Mouse (Mus musculus) heart, adult 2 months (tissue): ENCODE measurements around the gene Kcns1. TPM values are rescaled to one million over a fixed set of nuclear protein-coding genes. Genes with fewer than 3 reads are reported as not detected.

Source experiments
- DNase-seq, 2 experiments: peaks; one replicate each; pipeline ENCODE4 v3.0.0; 2021
- H3K27ac ChIP-seq: fragments of 200-600 bp; 2 replicates; pipeline ENCODE4 v1.8.1; 2022
- H3K27me3 ChIP-seq: fragments of 200-500 bp; 2 replicates; pipeline ENCODE4 v1.6.1; 2012; ENCODE audit warnings: mild to moderate bottlenecking, low read length, inconsistent platforms, mixed read lengths; ENCODE audit not compliant: control insufficient read depth, insufficient read depth
- H3K36me3 ChIP-seq: fragments of 200-500 bp; 2 replicates; pipeline ENCODE4 v1.6.1; 2012; ENCODE audit warnings: low read length, inconsistent platforms; ENCODE audit not compliant: control insufficient read depth, insufficient read depth
- H3K4me1 ChIP-seq: fragments of 200-500 bp; 2 replicates; pipeline ENCODE4 v1.6.1; 2011; ENCODE audit warnings: low read length; ENCODE audit not compliant: control insufficient read depth, insufficient read depth
- H3K4me3 ChIP-seq: fragments of 200-600 bp; 2 replicates; pipeline ENCODE4 v1.8.1; 2022
- H3K79me2 ChIP-seq: fragments of 200-500 bp; replicated peaks from 2 replicates; pipeline ENCODE4 v1.6.1; 2012; ENCODE audit warnings: mild to moderate bottlenecking, inconsistent platforms, low read length, moderate library complexity, mixed read lengths; ENCODE audit not compliant: control insufficient read depth, insufficient read depth
- H3K9ac ChIP-seq: fragments of 200-500 bp; 2 replicates; pipeline ENCODE4 v1.6.1; 2012; ENCODE audit warnings: low read depth, mild to moderate bottlenecking, control low read depth, inconsistent platforms, low read length, mixed read lengths
- CTCF ChIP-seq: fragments of 200-600 bp; IDR thresholded peaks from 2 replicates; pipeline ENCODE4 v1.8.1; 2022; ENCODE audit warnings: antibody characterized with exemption, mild to moderate bottlenecking, moderate library complexity
- EP300 ChIP-seq: fragments of 200-500 bp; IDR thresholded peaks from 2 replicates; pipeline ENCODE4 v1.6.1; 2011; ENCODE audit warnings: low read depth, low read length, control low read depth; ENCODE audit not compliant: insufficient read depth
- POLR2A ChIP-seq: fragments of 200-500 bp; IDR thresholded peaks from 2 replicates; pipeline ENCODE4 v1.6.1; 2011; ENCODE audit warnings: mild to moderate bottlenecking, low read depth, low read length, control low read depth; ENCODE audit not compliant: insufficient read depth
- WGBS: fragments of 180-500 bp; shearing (Covaris S2); methylation state at CpG from one replicate; pipeline ENCODE4 v1.1.7; 2018; 5-methylcytosine and 5-hydroxymethylcytosine counted together
- intact Hi-C: fragments of 180-260 bp; cut with DNase I; formaldehyde crosslinking; loops from one replicate; pipeline ENCODE4 v1.15.1; 2025
- polyA plus RNA-seq: library from polyadenylated mRNA; depleted of rRNA; stranded (reverse); fragments of >200 nt; gene quantifications from 2 replicates; pipeline ENCODE4 v1.2.3, GENCODE M21; 2012
- total RNA-seq, 2 experiments: library from RNA; stranded (reverse); gene quantifications; 2 replicates each; pipeline ENCODE4 v1.2.3; 2021

The Kcns1 gene
- total and polyA plus RNA-seq, 3 experiments = 0.18 TPM; not detected in 2

DNA sequence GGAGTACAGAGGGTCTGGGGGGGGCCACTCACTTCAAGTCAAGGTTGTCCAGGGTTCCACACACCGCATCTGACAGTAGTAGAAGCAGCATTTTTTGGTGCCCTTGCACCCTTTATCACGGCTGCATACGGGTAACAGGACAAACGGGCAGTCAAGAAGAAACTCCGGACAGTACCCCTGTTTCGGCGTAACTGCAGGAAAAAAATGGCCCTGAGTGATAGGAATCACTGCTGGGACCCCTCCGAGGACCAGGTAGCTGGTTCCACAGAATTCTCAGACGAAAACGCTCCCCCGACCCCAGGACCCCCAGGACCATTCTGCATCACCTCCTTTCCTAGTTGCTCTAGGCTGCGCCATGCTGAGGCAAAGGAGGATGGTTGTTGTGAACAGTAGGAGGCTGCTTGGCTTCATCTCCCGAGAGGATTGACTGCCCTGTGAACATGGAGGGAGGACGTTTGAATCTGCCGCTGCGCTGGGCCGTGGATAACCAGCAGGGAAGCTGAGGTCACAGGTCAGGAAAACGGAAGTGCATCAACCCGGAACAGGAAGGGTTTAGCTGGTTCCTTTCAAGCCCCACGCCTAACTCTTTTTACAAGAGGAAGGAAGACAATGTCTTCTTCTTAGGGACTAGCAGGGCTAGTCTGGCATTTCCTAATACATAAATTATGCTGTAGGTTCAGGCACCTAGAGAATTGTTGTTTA is 28.9 kb upstream of the Kcns1 start, which contains the start of gene Wfdc15a:
Wfdc15a (minus strand) TSS at position 505 of the 702 bp plus-strand sequence.
- no peak for DNase-seq
- intact Hi-C loops = no loop called here
- Histone ChIP-seq H3K9ac (no peak within 1 kb of the TSS), H3K4me3 (no peak within 1 kb of the TSS), H3K27ac (no peak within 1 kb of the TSS), H3K36me3 (no peaks in the 10 kb centered on the region), H3K27me3 (no peaks in the 10 kb centered on the region), H3K4me1 (no peaks in the 10 kb centered on the region), H3K79me2 (no peaks in the 10 kb centered on the region)
- TF ChIP-seq EP300 (no peak), POLR2A (no peak), CTCF (no peak)
- 74% methylated on average over 20 of the region's 20 CpGs for WGBS

DNA sequence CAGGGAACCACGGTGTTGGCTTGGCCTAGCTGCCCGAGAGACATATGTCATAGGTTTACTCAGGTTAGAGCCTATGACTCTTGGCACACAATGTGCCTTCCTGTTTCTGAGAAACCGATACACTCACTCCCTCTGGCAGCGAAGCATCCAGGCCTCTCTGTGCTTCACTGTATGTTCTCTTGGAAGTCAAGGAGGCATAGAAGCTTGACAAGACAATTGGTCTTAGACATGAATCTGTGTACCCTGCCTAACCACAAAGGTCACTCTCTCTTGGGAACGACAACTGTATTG is 25.7 kb upstream of the Kcns1 start:
- H3K27ac ChIP-seq = no peak overlapping the region
- H3K36me3 ChIP-seq = no peaks in the 10 kb centered on the region
- H3K4me3 ChIP-seq = no peak overlapping the region
- DNase-seq = no peak
- 72% methylated on average over 5 of the region's 5 CpGs for WGBS
- no peak for TF ChIP-seq EP300
- TF ChIP-seq CTCF = no peak
- TF ChIP-seq POLR2A = no peak
- H3K27me3 ChIP-seq = no peaks in the 10 kb centered on the region
- no peaks in the 10 kb centered on the region for H3K4me1 ChIP-seq
- no peaks in the 10 kb centered on the region for H3K79me2 ChIP-seq
- H3K9ac ChIP-seq = no peak overlapping the region
- intact Hi-C loops = no loop called here

DNA sequence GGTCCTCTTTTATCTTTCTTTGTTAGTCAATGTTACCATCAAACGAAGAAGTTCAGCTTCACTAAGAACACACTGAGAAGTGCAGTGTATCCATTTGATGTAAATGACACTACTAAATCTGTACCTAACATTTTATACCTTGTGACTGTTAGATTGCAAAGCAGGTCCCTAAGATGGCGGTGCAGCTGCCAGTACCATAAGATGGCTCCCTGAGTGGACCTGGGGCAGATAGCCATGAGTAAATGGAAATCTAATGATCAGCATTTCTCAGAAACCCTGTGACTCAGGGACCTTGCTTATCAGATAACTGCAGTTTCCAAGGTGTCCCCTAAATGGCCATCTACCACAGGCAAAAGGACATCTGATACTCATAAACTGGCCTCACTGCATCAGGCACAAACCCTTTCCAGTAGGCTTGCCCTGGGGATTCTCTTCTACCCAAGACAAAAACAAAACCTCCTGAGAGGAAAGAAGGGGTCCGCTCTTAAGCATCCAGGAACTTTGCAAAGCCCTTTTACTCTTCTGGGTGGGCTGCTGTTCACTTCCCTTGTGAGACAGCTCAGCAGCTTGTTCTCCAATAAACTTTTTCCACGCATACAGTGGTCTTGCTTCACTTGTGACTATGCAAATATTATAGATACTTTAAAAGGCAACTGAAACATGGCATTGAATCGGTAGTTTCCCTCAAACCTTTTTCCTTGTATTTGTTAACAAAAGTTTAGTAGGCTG is 25.2 kb upstream of the Kcns1 start:
- no peaks in the 10 kb centered on the region for H3K4me1 ChIP-seq

GRCm38 (mm10) chr2:164194959-164195630 is 24.2 kb upstream of the Kcns1 start:
- 60% methylated on average over 5 of the region's 5 CpGs for WGBS
- H3K4me3 ChIP-seq = no peak overlapping the region
- no peaks in the 10 kb centered on the region for H3K4me1 ChIP-seq
- no peaks in the 10 kb centered on the region for H3K79me2 ChIP-seq
- no peak for TF ChIP-seq EP300
- no peak for TF ChIP-seq POLR2A
- TF ChIP-seq CTCF = no peak
- no peaks in the 10 kb centered on the region for H3K36me3 ChIP-seq
- no peak overlapping the region for H3K9ac ChIP-seq
- DNase-seq = no peak
- intact Hi-C loops = no loop called here
- H3K27me3 ChIP-seq = no peaks in the 10 kb centered on the region
- no peak overlapping the region for H3K27ac ChIP-seq

More for the DNA sequence above, 25.2 kb upstream of the Kcns1 start:
- no peak for DNase-seq
- H3K79me2 ChIP-seq = no peaks in the 10 kb centered on the region
- no peaks in the 10 kb centered on the region for H3K27me3 ChIP-seq
- intact Hi-C loops = no loop called here
- no peak overlapping the region for H3K4me3 ChIP-seq
- WGBS = 87% methylated on average over 5 of the region's 5 CpGs
- H3K27ac ChIP-seq = no peak overlapping the region
- no peaks in the 10 kb centered on the region for H3K36me3 ChIP-seq
- TF ChIP-seq CTCF = no peak
- no peak for TF ChIP-seq EP300
- no peak for TF ChIP-seq POLR2A
- H3K9ac ChIP-seq = no peak overlapping the region

GRCm38 (mm10) chr2:164192279-164192678 is 21.4 kb upstream of the Kcns1 start:
- TF ChIP-seq POLR2A (no peak), CTCF (no peak), EP300 (no peak)

DNA sequence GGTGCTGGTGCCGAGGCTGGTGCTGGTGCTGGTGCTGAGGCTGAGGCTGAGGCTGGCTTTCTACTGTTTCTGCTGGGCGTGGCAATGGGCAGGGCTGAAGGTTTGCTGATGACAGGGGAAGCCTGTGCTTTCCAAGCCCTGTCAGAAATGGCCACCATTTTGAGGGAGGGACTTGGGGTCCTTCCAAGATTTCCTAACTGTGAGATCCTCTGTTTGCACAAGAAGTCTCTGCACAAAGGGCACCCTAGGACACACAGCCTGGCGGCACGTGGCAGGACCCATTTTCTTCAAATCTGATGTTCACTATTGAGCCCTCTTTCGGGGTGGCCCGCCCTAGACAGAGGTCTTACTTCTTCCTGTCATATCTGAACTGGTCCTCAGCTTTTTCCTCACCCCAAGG is 19.7 kb upstream of the Kcns1 start, which contains the start of gene Wfdc12:
Wfdc12 (minus strand) TSS at position 33 of the 400 bp plus-strand sequence.
- H3K27me3 ChIP-seq = no peaks in the 10 kb centered on the region
- intact Hi-C loops = no loop called here
- DNase-seq = no peak
- TF ChIP-seq POLR2A = no peak
- TF ChIP-seq EP300 = no peak
- no peak for TF ChIP-seq CTCF
- no peak within 1 kb of the TSS for H3K4me3 ChIP-seq
- 70% methylated on average over 6 of the region's 6 CpGs for WGBS
- no peak within 1 kb of the TSS for H3K27ac ChIP-seq
- H3K36me3 ChIP-seq = no peaks in the 10 kb centered on the region
- no peak within 1 kb of the TSS for H3K9ac ChIP-seq
- no peaks in the 10 kb centered on the region for H3K4me1 ChIP-seq
- H3K79me2 ChIP-seq = no peaks in the 10 kb centered on the region

More at GRCm38 (mm10) chr2:164192279-164192678, 21.4 kb upstream of the Kcns1 start:
- Histone ChIP-seq H3K27me3 (no peaks in the 10 kb centered on the region), H3K27ac (no peak overlapping the region), H3K36me3 (no peaks in the 10 kb centered on the region), H3K9ac (no peak overlapping the region), H3K4me1 (no peaks in the 10 kb centered on the region), H3K4me3 (no peak overlapping the region), H3K79me2 (no peaks in the 10 kb centered on the region)
- intact Hi-C loops = no loop called here
- DNase-seq = no peak
